Mouse (Mus musculus) liver, adult (tissue): ENCODE measurements around the gene Spns2.

Experiments
- GATA4 ChIP-seq: IDR thresholded peaks from 2 replicates; pipeline ENCODE4 v1.6.1; 2014; ENCODE audit warnings: mild to moderate bottlenecking, low read length; ENCODE audit not compliant: insufficient replicate concordance

Spns2 gene

GRCm38 (mm10) chr11:72489881-72490301 lies at the start of gene Spns2:
Gene Spns2, minus strand, starts transcription at chr11:72489904.
- peak; percentile 59; the same call in 1 of the 2 replicates for TF ChIP-seq GATA4

DNA sequence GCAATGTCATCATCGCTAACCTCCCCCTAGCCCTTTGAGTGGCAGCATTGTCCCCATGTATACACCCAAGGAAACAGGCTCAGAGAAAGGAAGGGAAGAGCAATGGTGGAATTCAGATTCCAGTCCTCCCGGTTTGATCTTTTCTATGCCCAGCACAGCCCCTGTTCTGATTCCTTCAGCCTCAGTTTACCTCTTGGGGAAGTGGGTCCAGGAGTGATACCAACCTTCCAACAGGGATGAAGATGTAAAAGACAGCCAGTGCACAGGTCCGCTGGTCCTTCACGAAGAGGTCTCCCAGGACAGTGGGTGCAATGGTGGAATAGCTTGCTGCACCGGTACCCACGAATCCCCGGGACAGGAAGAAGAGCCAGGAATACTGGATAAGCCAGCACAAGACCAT lies 49.1 kb upstream of the Spns2 start:
- no peak for TF ChIP-seq GATA4

- no peak for TF ChIP-seq GATA4
Observed at GRCm38 (mm10) chr11:72538037-72538755, 48.5 kb upstream of the Spns2 start.

GRCm38 (mm10) chr11:72537503-72537902 lies 47.8 kb upstream of the Spns2 start:
- no peak for TF ChIP-seq GATA4

DNA sequence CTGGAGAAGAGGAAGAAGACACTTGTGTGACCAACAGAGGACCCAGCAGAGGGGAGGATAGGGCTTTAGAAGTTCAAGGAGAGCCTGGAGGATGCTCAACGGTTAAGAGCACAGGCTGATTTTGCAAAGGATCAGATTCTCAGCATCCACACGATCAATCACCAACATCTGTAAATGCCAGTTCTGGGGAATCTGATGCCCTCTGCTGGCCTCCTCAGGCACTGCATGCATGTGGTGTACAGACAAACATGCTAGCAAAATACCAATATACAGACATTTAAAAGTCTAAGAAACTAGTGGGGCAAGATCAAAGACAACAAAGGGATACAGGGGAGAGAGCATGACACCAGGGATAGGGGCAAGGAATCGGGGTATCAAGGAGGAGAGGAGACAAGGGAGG lies 45.8 kb upstream of the Spns2 start:
- no peak for TF ChIP-seq GATA4

DNA sequence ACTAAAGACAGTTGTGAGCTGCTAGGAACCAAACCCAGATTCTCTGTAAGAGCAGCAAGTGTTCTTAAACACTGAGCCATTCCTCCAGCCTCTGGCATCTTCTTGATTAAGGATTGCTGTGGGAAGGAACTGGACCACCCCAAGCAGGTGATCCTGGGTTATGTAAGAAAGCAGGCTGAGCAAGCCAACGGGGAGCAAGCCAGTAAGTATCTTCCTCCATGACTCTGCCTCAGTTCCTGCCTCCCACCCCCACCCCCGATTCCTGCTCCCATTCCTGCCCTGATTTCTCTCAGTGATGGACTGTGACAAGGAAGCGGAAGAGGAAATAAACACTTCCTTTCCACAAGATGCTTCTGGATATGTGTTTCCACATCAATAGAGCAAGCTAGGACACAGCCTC lies 43.2 kb upstream of the Spns2 start:
- TF ChIP-seq GATA4 = no peak

- no peak for TF ChIP-seq GATA4
Observed at GRCm38 (mm10) chr11:72531632-72532031, 41.9 kb upstream of the Spns2 start.

DNA sequence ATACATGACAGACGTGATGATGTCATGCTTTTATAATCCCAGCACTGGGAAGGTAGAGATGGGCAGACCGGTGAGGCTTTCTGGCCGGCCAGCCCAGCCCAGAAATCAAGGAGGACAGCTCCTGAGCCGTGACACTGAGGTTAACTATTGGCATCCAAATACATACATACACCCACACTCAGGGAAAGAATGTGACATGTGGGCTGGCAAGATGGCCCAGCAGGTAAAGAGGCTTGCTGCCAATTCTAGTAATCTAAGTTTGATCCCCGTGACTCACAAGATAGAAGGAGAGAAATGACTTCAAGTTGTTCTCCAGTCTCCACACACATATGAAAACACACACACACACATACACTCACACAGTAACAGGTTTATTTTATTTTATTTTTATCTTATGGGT lies 41.4 kb upstream of the Spns2 start:
- TF ChIP-seq GATA4 = no peak

- no peak for TF ChIP-seq GATA4
Observed at GRCm38 (mm10) chr11:72526190-72526589, 36.5 kb upstream of the Spns2 start.

DNA sequence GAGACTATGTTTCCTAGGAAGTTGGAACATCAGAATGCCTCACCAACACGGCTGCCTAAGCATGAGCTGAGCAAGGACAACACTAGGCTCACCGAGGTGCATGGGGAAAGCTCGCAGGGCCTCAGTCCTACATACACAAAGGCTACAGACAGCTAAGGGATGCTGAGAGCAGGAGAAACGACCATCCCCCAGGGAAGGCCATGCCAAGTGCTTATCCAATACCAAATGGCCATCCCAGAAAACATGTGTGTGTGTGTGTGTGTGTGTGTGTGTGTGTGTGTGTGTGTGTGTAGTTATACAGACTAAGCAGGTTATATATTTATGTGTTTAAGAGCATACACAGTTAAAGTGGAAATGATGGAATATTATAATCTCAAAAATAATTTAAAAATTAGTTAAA lies 34.0 kb upstream of the Spns2 start:
- TF ChIP-seq GATA4 = no peak

DNA sequence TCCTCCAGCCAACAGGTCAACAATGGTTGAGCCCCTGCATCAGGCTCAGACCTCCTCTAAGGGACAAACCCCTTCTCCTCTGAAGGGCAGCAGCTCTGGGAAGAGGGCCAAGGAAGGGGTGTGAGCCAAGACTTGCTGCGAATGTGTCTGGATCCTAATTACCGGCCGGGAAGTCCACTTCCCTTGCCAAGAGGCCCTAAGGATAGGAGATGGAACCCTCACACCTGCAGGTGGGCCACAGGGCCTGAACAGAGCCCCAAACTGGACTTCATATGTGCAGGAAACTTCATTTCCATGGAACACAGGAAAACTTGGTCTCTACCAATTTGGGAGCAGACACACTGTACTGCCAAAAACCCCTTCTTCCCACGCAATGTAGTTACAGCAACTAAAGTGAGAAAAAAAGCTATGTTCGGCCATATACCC lies 32.9 kb upstream of the Spns2 start:
- no peak for TF ChIP-seq GATA4

DNA sequence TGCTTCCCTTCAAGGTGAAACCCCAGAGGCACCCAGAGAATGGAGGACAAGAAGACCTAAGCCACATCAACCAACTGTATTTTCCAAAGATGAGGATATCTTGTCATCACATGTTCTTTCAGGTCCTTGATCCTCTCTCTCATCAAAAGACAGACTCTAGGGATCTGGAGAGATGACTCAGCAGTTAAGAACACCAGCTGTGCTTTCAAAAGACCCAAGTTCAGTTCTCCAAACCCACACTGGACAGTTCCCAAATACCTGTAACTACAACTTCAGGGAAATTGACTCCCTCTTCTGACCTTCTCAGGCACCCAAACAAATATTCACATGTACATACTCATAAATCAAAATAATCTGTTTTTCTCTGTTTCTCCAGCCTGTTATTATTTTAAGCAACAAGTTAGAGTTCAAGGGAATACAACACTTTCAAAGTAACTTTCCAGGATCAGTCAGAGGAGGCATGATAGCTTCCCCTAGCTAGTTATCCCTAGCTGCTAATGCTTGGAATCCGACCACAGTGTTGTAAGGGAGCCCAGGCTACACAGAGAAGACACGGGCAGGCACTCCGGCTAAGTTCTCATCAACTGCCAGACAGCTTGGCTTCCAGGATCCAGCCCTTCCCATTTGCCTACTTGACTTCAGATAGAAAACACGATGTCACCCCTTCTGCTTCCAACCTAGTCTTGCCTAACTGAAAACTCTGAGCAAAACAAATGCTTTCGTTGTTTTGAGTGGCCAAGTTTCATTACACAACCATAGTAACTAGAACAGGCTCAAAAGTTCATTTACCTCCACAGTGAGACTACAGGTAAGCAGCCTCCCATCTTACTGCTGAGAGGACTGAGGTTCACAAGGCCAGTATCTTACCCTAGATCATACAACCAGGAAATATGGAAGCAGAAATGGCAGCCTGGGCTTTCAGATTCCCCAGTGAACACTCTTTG lies 32.2 kb upstream of the Spns2 start:
- no peak for TF ChIP-seq GATA4

GRCm38 (mm10) chr11:72519895-72520294 lies 30.2 kb upstream of the Spns2 start:
- no peak for TF ChIP-seq GATA4

DNA sequence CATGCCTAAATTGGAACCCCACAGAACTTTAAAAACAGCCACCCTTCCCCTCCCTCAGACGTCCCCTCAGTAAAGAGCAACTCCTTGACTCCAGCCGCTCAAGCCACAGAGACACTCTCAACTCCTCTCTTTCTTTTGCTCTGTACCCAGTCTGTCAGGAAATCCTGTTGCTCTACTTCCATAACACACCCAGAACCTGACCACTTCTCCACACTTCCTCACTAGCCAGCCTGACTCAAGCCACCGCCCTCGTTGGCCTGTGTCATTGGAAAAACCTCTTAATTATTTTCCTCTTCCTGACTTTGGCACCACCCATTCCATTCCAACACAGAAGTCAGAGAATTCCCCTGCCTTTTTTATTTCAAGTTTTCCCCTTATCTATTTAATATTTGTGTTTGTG lies 29.5 kb upstream of the Spns2 start:
- no peak for TF ChIP-seq GATA4

- no peak for TF ChIP-seq GATA4
Observed at GRCm38 (mm10) chr11:72518449-72518848, 28.7 kb upstream of the Spns2 start.

GRCm38 (mm10) chr11:72514967-72515366 lies 25.3 kb upstream of the Spns2 start:
- TF ChIP-seq GATA4 = no peak
